Mouse (Mus musculus): ENCODE data around the gene Bscl2.

DNA sequence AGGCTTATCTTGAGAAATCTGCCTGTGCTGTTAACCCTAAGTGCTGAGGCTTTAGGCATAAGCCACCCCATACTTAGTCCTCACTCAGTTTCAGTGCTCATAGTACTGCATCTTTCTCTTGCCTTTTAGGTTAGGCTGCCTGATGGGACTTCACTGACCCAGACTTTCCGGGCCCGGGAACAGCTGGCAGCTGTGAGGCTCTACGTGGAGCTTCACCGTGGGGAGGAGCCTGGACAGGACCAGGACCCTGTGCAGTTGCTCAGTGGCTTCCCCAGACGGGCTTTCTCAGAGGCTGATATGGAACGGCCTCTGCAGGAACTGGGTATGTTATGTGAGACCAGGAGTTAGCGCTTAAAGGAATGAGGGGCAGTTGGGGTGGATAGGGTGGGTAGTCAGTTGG is 37.8 kb downstream of the Bscl2 start:
- no peak for TF ChIP-seq CTCF (conservative IDR thresholded peaks at IDR 0.05; ENCODE audit: insufficient read depth, insufficient read length, low read depth, low read length)
- TF ChIP-seq POLR2A (IDR thresholded peaks at IDR 0.05; ENCODE audit: low read depth, low read length), result no peak
